Comparison of ENCODE assay signal across 9 mouse cellular contexts in genomic region chr1:133397483-133398237, GRCm38 (mm10). TPM values are rescaled to one million over a fixed set of nuclear protein-coding genes. Genes with fewer than 3 reads are reported as not detected.
A peak's percentile ranks its signal among the peaks of the same experiment; 100 is the strongest.
DNase-seq lines count a peak whose midpoint lies in the region; ATAC-seq and TF ChIP-seq lines count a peak whose summit lies in the region.
"Had no signal": no experiment of that assay in that cellular context is flagged by ENCODE, and none has a peak within 500 bp of the region (broad histone marks: within the 10 kb centered on the region; RNA-seq: fewer than 3 reads in every experiment).

No protein-coding gene starts in this region.

- peaks cover 11% of the 10 kb centered on the region for H3K4me1 ChIP-seq in forebrain, embryonic 14.5 days (ENCODE audit: control insufficient read depth, insufficient read depth, low read length)
- H3K4me1 ChIP-seq in intestine, embryonic 14.5 days (replicated peaks; ENCODE audit: control insufficient read depth, insufficient read depth, low read length) = peaks cover 10% of the 10 kb centered on the region; the same call in 1 of the 2 replicates

- intact Hi-C loops in gastrocnemius, adult 2 months (cut with DNase I) = no loop called here

- H3K9ac ChIP-seq in forebrain, embryonic 14.5 days (ENCODE audit: low read length) = peak overlapping the region; percentile 26
- no peak overlapping the region for H3K9ac ChIP-seq in intestine, embryonic 14.5 days (ENCODE audit: low read length)

- H3K36me3 ChIP-seq in forebrain, embryonic 14.5 days (ENCODE audit: control insufficient read depth, insufficient read depth, low read length) = no peaks in the 10 kb centered on the region
- peaks cover 4% of the 10 kb centered on the region; the same call in 1 of the 2 replicates for H3K36me3 ChIP-seq in intestine, embryonic 14.5 days (ENCODE audit: control insufficient read depth, insufficient read depth, low read length)

- H3K27ac ChIP-seq in gastrocnemius, adult 2 months = peak overlapping the region; percentile 73
- H3K27ac ChIP-seq in forebrain, embryonic 14.5 days (ENCODE audit: low read depth, low read length) = peak overlapping the region; percentile 78
- H3K27ac ChIP-seq in intestine, embryonic 14.5 days (ENCODE audit: low read depth) = peak overlapping the region; percentile 51; the same call in 1 of the 2 replicates

- peak overlapping the region; percentile 21 for H3K4me2 ChIP-seq in forebrain, embryonic 14.5 days (ENCODE audit: low read length)
- no peak overlapping the region for H3K4me2 ChIP-seq in intestine, embryonic 14.5 days (ENCODE audit: low read length)

- no peaks in the 10 kb centered on the region for H3K27me3 ChIP-seq in forebrain, embryonic 14.5 days (replicated peaks; ENCODE audit: control insufficient read depth, insufficient read depth, low read length)
- H3K27me3 ChIP-seq in intestine, embryonic 14.5 days (replicated peaks; ENCODE audit: control insufficient read depth, insufficient read depth, low read length) = no peaks in the 10 kb centered on the region

- DNase-seq in gastrocnemius, adult 2 months = no peak
- DNase-seq in gastrocnemius, postnatal 4 days (ENCODE audit: low spot score in 2 of 2) = no peak
- peak; percentile 73 for DNase-seq in forebrain, embryonic 14.5 days (ENCODE audit: low spot score)
- no peak for DNase-seq in intestine, embryonic 14.5 days (ENCODE audit: low spot score)
- peak; percentile 58 to 74 for DNase-seq in lung, postnatal 4 days
- no peak for DNase-seq in urinary bladder, postnatal 10 days (ENCODE audit: low spot score)
- no peak for DNase-seq in cerebellum, adult 8-10 months
- DNase-seq in spleen, postnatal 4 days (ENCODE audit: low spot score in 2 of 2) = no peak

- no peak for TF ChIP-seq CTCF in gastrocnemius, adult 2 months (IDR thresholded peaks at IDR 0.05)

- H3K4me3 ChIP-seq in gastrocnemius, adult 2 months = peak overlapping the region; percentile 28
- no peak overlapping the region for H3K4me3 ChIP-seq in forebrain, embryonic 14.5 days (ENCODE audit: low read depth, low read length)
- no peak overlapping the region for H3K4me3 ChIP-seq in intestine, embryonic 14.5 days (ENCODE audit: low read depth, low read length)

- 3% methylated on average over 17 of the region's 17 CpGs for WGBS in forebrain, embryonic 14.5 days
- WGBS in intestine, embryonic 14.5 days = 24% methylated on average over 17 of the region's 17 CpGs

- peak; percentile 64 for ATAC-seq in forebrain, embryonic 14.5 days
- no peak for ATAC-seq in intestine, embryonic 14.5 days (replicated peaks; ENCODE audit: low FRiP score, low TSS enrichment, low read depth)

- no peaks in the 10 kb centered on the region for H3K9me3 ChIP-seq in forebrain, embryonic 14.5 days (replicated peaks; ENCODE audit: control insufficient read depth, low read length)
- H3K9me3 ChIP-seq in intestine, embryonic 14.5 days (ENCODE audit: control insufficient read depth, low read length) = no peaks in the 10 kb centered on the region

RNA-seq across cellular contexts. Expression of gene Sox13, which starts 26.5 kb away (rescaled TPM):
- total RNA-seq in gastrocnemius, adult 2 months (2021) = 10 to 100 TPM in 1 of 2 experiments, 1 to 10 TPM in 1; 8.9 to 12.4 TPM
- 10 to 100 TPM; 18.1 to 19.3 TPM for total RNA-seq in gastrocnemius, postnatal 4 days (2021)
- polyA plus RNA-seq in forebrain, embryonic 14.5 days (2014; fragmentation: Nextera tagmentation; extraction: Ambion mirVana) = 4.2 and 4.3 TPM in 2 replicates
- polyA plus RNA-seq in intestine, embryonic 14.5 days (2014; fragmentation: Nextera tagmentation; extraction: Ambion mirVana) = 12.1 and 12.3 TPM in 2 replicates

RNA-seq across cellular contexts. Expression of gene Etnk2, which starts 34.3 kb away (rescaled TPM):
- total RNA-seq in gastrocnemius, adult 2 months (2021) = under 1 TPM; 0.10 to 0.20 TPM
- total RNA-seq in gastrocnemius, postnatal 4 days (2021) = under 1 TPM; 0.42 to 0.60 TPM
- 4.2 and 5.0 TPM in 2 replicates for polyA plus RNA-seq in forebrain, embryonic 14.5 days (2014; fragmentation: Nextera tagmentation; extraction: Ambion mirVana)
- 3.7 and 4.6 TPM in 2 replicates for polyA plus RNA-seq in intestine, embryonic 14.5 days (2014; fragmentation: Nextera tagmentation; extraction: Ambion mirVana)
- polyA plus RNA-seq: C2C12 had no signal

RNA-seq across cellular contexts. Expression of gene Ren1, which starts 47.4 kb away (rescaled TPM):
- total RNA-seq in gastrocnemius, adult 2 months (2021) = under 1 TPM in 1 of 2 experiments, not detected in 1; 0.15 TPM
- not detected for total RNA-seq in gastrocnemius, postnatal 4 days (2021)
- polyA plus RNA-seq in forebrain, embryonic 14.5 days (2014; fragmentation: Nextera tagmentation; extraction: Ambion mirVana) = 0.22 TPM in 1 of 2 replicates, not detected in the other
- 0.51 and 1.4 TPM in 2 replicates for polyA plus RNA-seq in intestine, embryonic 14.5 days (2014; fragmentation: Nextera tagmentation; extraction: Ambion mirVana)
- polyA plus RNA-seq: C2C12 had no signal

Comparison
In these comparisons a context has a peak if more than half of its experiments do, and no peak if none do; other contexts are left out.
1. DNase-seq: peak in forebrain, embryonic 14.5 days (single experiment) and lung, postnatal 4 days (2 of 2); none in gastrocnemius, adult 2 months (single experiment), gastrocnemius, postnatal 4 days (0 of 2), intestine, embryonic 14.5 days (single experiment), urinary bladder, postnatal 10 days (single experiment), cerebellum, adult 8-10 months (single experiment) and spleen, postnatal 4 days (0 of 2).
2. Peak in every context shown above with its lines, with median percentiles within 50 percentile points of each other: H3K27ac ChIP-seq.